Mouse (Mus musculus) left cerebral cortex, postnatal 36 days (tissue): ENCODE measurements around the gene Plppr1. TPM values are rescaled to one million over a fixed set of nuclear protein-coding genes. Genes with fewer than 3 reads are reported as not detected.
A peak's percentile ranks its signal among the peaks of the same experiment; 100 is the strongest.

Experiments
- DNase-seq, 2 experiments: peaks; one replicate each; pipeline ENCODE4 v3.0.0; 2021 to 2022; ENCODE audit warnings: low spot score in 2 of 2, mixed read lengths in 1 of 2
- intact Hi-C: fragments of 180-260 bp; cut with DNase I; formaldehyde crosslinking; loops from one replicate; pipeline ENCODE4 v1.15.1; 2025
- total RNA-seq, 2 experiments: library from RNA; stranded (reverse); gene quantifications; 2 replicates each; pipeline ENCODE4 v1.2.3; 2021

Gene Plppr1
- 10 to 100 TPM in 1 of 2 experiments, 1 to 10 TPM in 1; 9.3 to 12.1 TPM for total RNA-seq

DNA sequence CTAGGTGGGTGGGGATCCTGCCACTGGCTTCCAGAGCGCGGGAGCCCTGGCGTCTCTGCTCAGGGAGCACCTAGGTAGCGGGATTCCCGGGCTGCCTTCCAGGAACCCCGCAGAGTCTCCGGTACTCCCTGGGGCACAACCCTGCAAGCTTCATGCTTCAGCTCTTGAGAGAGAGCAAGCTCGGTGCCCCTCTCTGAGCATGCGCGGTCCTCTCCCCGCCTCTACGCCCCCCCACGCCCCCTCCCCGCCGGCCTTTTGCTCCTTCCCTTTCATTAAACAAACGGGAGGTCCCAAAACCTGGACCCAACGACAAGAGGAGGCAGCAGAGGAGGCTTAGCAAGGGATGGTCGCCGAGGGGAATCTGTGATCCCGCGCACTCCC lies at the start of gene Plppr1:
Gene Plppr1 (plus strand): TSS at position 253 of the 381 bp plus-strand sequence.
- DNase-seq, result peak; percentile 48 to 57
- intact Hi-C loops, result loop anchor here (5.0 to 10.0 kb wide), 2 partner anchors 114 to 282 kb away; no protein-coding TSS in a partner anchor

DNA sequence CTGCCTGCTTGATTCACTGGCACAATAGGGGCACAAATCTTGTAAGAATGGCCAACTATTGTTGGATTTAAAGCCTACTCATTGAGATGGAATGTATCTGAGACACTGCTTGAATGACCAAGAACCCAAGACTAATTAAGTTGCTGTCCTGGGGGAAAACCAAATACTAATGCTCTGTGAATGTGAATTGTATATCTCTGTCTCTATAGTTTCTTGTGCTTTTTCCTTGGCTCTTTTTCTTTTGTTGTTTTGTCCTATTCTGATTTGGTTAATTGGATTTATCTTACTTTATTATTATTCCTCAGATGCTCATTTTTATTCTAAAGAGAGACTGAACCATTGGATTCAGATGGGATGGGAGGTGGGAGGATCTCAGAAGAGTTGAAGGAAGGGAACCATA lies 42.4 kb upstream of the Plppr1 start:
- intact Hi-C loops, result no loop called here
- no peak for DNase-seq

DNA sequence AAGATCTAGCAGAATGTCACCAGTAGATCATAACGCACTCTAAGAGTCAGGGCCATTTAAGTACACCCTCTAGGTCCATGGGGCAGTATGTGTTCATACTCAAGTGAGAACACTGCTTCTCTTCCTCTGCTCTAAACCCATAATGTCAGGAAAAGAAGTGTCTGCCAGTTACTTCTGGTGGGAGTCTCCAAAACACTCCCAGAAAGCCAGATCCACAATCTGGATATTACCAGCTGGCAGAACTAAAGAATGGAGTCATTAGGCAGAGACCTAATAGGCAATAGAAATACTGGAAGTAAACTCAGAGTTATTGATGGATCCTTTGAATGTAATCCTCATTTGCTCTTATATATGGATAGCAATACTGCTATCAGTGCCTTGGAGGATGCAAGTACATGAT lies 35.9 kb upstream of the Plppr1 start:
- intact Hi-C loops, result no loop called here
- no peak for DNase-seq

DNA sequence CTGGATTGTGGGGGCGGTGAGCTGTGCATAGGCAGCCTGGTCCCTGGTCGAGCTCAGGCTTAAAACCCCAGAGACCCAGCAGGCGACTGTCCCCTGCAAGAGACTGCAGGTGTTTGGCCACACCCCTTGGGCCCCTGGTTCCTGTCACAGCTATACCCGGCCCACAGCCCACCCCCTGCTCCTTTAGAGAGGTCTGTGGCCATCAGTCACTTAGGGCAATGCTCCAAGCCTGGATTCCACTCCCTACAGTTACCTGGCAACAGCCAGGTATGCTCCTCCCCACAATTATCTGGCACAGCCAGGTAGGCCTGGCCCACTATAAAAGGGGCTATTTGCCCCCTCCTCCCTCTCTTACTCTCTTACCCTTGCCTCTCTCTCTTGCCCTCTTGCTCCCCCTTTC lies 20.8 kb upstream of the Plppr1 start:
- intact Hi-C loops, result no loop called here
- DNase-seq, result no peak

DNA sequence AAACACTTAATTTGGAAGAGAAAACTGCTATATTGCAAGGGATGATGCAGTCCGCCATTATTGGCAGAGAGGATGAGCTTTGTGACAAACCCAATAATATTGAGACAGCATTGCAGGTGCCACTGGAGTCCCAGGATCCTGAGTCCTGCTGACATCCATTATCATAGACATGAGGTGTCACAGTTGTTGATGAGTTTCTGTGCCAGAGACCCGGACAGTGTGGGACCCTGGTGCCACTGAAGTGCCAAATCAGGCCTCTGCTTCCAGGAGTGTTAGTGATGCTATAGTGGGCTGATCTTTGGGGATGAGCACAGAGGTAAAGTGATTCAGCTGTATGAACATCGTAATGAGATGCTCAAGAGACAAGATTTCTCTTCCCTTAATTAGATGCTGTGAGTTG lies 19.2 kb upstream of the Plppr1 start:
- intact Hi-C loops, result no loop called here

DNA sequence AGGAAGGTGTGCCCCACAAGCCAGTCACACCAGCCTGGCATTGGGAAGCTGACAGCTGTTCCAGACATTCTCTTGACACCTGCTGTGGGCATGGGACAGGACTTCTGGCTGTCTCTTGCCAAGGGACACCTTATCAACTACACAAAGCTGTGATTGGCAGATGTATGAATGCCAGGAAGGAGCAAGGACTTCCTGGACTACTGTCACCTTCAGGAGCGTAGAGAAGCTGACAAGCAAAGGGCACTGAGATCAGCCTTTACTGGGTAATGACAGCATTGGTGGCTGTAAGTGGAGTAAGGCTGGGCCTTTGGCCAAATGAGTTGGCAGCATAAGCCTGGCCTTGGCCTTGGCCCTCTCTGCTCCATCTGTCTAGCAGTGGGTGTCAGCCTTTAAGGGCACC lies 17.4 kb upstream of the Plppr1 start:
- no peak for DNase-seq
- intact Hi-C loops, result no loop called here

More for the DNA sequence above, 19.2 kb upstream of the Plppr1 start:
- DNase-seq, result no peak

DNA sequence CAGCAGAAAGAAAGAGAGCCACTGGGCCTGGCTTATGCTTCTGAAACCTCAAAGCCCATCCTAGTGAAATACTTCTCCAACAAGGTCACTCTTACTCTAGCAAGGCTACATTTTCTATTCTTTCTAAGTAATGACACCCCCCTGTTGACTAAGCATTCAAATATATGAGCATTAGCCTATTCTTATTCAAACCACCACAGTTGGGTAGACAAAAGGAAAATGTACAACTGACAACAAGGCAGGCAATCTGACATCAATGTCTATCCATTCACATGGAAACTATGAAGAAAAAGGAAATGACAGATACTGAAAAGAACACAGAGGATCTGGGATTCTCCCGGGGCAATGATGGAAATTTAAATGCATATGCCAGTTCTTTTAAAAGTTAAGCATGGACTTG lies 8.4 kb upstream of the Plppr1 start:
- DNase-seq, result no peak
- intact Hi-C loops, result loop anchor here (10.0 kb wide), 1 partner anchor 106 kb away; no protein-coding TSS in a partner anchor

DNA sequence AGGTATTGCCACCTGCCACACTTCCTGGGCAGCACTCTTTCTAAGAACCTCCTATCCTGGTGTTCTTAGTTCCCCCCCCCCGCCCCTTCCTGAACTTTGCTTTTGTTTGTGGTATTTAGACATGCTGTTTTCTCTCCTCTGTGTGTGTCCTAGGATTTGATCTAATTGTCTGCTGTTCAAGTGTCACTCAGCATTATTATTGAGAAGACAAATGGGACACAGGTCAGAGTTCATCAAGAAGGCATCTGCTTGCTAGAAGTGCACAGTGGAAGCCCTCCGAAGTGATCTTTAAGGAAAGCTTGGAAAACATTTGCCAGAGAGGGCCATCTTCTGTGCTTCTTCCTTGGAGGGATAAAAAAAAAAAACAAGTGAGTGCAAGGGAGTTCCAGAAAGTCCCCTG lies 1.2 kb upstream of the Plppr1 start:
- DNase-seq, result no peak
- intact Hi-C loops, result loop anchor here (5.0 to 10.0 kb wide), 2 partner anchors 113 to 281 kb away; no protein-coding TSS in a partner anchor

DNA sequence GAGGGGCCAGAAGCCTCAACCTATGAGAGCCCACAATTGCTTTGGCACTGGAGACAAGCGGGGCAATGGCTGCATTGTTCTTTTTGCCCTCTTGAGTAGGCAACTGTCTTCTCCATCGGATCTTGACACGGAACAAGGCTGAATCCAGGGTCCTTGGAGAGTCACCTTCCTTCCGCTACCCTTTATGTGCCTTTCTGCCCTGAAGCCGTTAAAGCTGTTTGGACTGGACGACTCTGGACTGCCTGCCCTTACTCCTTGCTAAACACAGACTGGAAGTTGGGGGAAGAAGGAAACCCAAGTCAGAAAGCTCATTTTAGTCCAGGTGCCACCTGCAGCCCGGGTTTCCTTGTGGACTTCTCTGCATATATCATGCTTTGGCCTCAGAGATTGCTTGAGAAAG lies 516 bp upstream of the Plppr1 start:
- DNase-seq, result no peak
- intact Hi-C loops, result loop anchor here (5.0 to 10.0 kb wide), 2 partner anchors 114 to 281 kb away; no protein-coding TSS in a partner anchor

DNA sequence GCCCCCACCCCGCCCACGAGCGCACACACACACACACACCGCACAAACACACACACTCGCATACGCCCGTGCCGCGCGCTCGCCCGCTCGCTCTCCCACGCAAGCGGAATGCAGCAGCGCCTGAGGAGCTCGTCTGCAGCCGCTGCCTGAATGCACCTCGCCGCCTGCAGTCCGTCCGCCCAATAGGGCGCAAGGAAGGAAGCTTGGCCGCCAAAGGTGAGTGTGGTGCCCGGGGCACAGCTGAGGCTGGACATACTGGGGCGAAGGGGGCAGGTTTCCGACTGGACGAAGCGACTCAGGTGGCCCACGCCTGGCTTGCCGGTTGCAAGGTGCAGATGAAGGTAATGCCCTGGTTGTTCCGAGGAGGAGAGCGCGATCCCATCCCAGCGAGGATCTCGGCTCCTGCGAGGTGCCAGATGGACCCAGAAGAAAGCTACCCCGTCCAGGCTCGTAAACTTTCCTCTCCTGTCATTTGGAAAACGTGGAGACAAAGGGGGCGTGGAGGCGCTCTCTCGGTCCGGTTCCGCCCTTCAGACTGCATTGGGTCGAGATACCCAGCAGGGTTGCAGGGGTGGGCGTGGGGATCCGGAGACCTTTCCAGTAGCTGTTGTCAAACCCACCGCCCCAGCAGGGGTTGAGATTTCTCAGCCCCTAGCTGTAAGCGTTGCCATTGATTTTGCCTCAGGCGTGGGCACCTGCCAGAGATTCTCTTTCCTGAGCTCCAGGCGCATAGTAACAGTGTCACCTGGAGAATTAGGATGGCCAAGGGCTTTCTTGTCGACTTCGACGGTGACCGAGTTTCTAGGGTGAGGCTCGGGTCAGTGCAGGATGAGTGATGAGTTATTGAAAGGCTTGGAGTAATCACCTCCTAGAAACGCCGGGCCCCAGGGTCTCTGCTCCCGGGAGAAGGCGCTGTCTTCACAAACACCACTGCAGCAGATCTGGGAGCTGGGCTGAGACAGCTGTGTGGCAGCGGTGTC lies 619 bp downstream of the Plppr1 start:
- intact Hi-C loops, result loop anchor here (5.0 to 10.0 kb wide), 3 partner anchors 115 to 282 kb away; no protein-coding TSS in a partner anchor
- peak; percentile 57 to 64 for DNase-seq

DNA sequence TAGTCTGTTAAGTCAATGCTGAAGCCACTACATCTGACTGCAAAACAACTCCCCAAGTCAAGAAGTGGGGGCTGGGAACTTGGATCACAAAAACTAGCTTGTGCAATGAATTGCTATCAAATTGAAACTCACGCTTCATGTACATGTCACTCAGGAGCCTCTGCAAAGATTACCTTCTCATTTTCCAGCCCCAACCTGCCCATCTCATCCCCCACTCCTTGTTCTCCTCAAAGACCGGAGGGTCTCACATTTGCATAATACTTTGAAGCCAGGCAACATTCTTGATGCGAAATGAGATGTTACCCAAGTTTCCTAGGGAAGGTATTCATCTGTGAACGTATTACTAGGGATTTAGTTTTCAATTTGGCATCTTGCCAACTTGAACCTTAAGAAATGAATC lies 10.4 kb downstream of the Plppr1 start:
- no peak for DNase-seq
- intact Hi-C loops, result loop anchor here (10.0 kb wide), 1 partner anchor 175 kb away; no protein-coding TSS in a partner anchor

DNA sequence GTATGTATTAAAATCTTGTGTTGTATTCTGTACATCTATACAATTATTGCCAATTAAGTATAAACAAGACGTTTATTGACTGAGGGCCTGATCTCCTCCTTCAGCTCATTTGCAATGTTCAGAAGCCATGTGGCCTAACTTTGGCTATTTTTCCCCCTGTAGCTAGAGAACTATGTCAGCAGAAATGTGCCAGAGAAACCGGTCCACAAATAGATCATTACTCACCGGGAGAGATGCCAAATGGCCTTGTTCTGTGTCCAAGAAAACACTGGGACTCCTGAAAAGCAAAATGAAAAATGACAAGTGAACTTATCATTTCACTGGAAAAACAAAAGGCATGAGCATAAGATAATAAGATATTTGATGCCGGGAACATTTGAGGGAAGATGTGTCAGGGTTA lies 13.8 kb downstream of the Plppr1 start:
- intact Hi-C loops, result no loop called here

DNA sequence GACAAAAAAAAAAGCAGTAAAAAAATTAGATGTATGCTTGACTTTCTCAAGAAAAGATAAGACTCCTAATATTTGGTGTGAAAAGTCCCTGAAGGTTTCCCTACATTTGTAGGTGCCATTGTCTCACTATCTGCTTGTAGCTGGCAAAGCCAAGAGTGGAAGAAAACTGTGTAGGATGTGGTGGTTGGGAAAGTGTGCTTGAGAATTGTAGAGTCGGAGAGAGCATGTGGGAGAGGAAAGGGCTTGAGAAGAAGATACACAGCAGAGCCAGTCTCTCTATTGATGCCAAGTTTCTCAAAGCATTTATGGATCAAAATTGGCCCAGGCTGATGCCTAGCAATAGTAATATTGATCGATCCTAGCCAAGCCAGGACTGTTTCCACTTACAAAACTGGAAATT lies 16.8 kb downstream of the Plppr1 start:
- DNase-seq, result no peak
- intact Hi-C loops, result no loop called here

More for the DNA sequence above, 13.8 kb downstream of the Plppr1 start:
- peak in 1 of 2 experiments; percentile 42 for DNase-seq

DNA sequence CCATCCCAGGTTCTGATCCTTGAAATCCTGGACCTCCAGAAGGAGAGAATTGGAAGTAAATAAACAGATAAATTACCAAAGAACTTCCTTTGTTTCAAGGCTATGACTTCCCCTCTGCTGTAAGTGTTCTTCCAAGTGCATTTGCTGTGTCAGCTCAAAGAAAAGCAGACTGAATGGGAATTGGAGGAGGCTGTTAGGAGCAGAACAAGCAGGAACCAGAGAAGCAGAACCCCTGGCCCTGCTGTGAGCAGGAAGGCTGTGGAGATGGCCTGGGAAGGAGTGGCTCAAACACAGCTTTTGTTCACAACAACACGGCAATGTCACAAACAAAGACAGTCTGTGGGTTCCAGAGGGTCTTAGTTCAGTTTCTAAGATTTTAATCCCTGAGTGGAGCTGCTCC lies 20.3 kb downstream of the Plppr1 start:
- DNase-seq, result no peak
- intact Hi-C loops, result no loop called here

DNA sequence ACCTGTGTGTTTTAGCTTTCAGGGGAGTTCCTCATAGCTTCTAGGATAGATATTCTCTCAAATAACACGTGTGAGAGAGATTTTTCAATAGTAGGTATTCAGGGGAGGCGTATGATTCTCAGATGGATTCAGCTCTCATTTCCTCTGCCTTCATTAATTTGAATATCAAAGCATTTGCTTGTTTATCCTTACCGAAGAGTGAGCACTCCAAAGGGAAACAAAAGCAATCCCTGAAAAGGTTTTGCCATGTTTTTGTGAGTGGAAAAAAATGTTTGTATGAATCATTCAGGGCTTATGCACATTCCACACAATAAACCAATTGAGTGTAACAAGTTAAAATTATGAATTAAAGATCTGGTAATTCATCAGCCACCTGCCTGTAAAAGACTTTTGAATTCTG lies 29.1 kb downstream of the Plppr1 start:
- DNase-seq, result no peak
- intact Hi-C loops, result no loop called here

DNA sequence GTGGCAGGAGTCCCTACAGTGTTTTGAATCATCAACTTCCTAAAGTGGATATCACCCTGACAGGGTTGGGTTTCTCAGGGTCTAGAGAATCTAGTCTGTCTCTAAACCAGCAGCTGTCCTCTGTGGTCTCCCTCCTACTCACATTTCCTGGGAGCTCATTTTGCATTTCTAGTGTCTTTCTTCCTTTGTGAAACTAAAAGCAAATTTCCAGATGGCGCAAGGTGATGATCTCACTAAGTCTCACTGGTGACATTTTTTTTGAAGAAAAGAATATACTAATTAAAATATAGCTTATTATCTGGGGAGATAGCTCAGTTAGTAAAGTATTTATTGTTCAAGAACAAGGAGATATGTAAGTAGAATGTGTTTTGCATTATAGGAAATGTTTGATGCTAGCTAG lies 31.4 kb downstream of the Plppr1 start:
- intact Hi-C loops, result no loop called here
- no peak for DNase-seq

DNA sequence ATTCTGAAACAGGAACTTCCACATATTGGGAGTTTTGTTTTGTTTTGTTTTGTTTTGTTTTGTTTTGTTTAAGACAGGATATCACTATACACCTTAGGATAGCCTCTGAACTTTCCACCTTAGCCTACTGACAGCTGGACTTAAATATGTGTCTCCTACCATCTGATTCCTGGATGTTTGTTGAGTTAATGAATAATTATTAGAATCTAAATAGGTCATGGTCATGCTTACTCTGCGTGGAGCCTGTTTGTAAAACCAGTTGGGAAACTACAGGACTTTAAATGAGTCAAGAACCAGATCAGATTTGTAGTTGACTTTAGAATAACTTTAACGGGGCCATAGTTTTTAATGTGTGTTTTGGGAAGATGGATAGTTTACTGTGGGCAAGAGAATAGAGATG lies 40.4 kb downstream of the Plppr1 start:
- no peak for DNase-seq
- intact Hi-C loops, result no loop called here

DNA sequence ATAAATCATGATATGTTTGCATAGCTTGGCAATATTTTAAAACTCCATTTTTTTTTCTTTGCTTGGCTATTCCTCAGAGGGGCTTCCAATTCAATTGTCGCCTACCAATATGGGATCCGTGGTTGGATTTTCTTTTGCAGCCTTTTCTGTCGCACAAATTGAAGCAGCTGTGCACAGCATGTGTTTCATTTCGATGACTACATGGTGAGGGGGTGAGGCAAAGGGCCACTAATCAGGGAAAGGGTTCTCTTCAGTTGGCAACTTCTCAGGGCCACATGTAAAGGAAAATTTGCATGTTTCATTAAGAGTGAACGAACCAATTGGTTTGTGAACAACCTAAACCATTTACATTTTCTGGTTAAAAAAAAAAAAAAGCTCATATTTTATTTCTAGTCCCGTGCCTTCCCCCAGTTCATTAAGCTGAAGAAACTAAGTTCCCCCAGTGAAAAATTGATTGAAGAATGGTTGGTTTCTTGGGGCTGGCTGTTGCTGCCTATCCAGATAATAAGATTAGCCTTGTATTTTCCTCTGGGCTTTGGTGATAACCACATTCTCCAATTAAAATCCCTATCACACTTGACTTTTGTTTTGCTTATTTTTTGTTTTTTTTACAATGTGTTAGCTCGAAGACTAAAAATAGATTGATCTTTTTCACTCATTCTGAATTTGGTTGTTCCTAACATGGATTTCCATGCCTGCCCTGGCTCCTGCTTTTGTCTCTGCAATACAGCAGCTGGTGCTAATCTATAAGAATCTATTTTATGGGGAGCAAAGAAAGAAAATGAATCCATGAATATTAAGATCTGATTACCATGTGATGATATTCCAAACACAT lies 43.1 kb downstream of the Plppr1 start:
- intact Hi-C loops, result no loop called here
- no peak for DNase-seq

DNA sequence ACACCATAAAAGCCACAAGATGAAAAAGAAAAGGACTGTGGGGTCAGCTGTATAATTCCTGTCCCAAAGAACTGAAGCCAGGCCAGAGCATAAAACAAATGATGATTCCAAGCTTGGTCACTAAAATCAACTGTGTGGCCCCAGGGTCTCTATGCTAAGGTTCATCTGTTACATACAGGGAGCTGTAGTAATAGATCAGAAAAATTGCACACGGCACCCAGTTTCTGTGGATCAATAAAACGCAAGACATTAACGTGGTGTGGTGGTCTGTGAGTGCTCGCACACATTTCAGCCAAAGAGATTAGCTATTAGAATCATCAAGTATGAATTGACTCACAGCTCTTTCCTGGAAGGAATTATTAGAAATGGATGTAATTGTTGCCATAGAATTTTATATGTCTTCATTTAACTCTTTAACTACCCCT lies 43.7 kb downstream of the Plppr1 start:
- intact Hi-C loops, result no loop called here
- no peak for DNase-seq

DNA sequence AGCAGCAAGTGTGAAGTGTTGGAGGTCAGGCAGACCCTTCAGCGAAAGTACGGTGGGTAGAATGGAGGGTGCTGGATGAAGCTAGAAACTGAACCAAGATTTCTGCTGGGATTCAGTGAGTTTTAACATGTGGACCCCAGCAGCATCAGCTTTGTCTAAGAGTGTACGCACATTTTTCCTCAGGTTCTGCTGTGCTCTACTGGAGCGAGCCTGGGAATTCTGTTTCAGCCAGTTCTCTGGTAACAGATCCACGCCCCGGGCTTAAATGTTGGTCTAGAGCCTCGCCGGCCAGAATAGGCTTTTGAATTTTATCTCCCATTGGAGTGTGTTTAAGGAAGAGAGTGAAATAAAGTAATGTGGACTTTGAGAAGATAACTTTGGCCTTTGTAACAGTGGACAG lies 45.8 kb downstream of the Plppr1 start:
- no peak for DNase-seq
- intact Hi-C loops, result no loop called here
